Mouse (Mus musculus) erythroid progenitor cell, adult 5-6 weeks (primary cell): ENCODE measurements around the gene Tom1l2. TPM values are rescaled to one million over a fixed set of nuclear protein-coding genes. Genes with fewer than 3 reads are reported as not detected.

Source experiments
- ATAC-seq: replicated peaks from 2 replicates; pipeline ENCODE4 v1.8.0; 2016; ENCODE audit warnings: moderate number of reproducible peaks, mild to moderate bottlenecking, moderate TSS enrichment, inconsistent platforms; ENCODE audit not compliant: poor library complexity, low FRiP score, severe bottlenecking
- total RNA-seq, 2 experiments: library from RNA; stranded (forward) in 1 of 2; stranded (reverse) in 1 of 2; fragments of 150-400 nt in 1 of 2; fragments of 186-747, 209-891 nt in 1 of 2; gene quantifications; 2 replicates each; pipeline versions ENCODE4 v1.2.3 to v1.2.4; 2015 to 2017; ENCODE audit warnings: low replicate concordance in 2 of 2

The Tom1l2 gene
- total RNA-seq, 2 experiments from 2014 or later = 3.6 to 3.8 TPM

DNA sequence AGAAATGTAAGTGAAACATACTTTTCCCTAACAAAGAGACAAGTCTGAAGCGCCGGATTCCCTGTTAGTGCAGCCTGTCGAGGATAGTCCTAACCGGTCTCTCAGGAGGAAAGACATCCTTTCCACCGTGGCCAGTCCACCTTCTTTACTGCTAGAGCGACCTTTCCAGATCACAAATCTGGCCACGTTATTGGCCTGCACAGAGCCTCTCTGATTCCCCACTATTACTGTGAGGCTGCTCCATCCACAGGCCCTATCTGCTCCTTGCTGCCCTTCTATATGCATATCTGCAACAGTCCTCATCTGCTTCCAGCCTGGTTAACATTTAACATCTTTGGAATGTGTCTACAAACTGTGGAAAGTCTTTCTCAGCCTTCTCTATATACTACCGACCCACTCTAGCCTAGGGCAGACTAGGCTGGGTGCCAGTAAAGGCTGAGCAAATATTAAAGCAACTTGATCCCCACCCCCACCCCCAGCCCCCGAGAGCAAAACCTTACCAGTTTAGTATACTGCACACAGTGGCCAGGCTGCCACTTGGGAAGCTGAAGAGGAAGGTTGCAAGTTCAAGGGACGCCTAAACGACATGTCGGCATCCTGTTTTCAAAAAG lies 44.1 kb downstream of the Tom1l2 start:
- no peak for ATAC-seq

- no peak for ATAC-seq
These were observed 44.6 kb downstream of the Tom1l2 start for GRCm38 (mm10) chr11:60308061-60308460.

DNA sequence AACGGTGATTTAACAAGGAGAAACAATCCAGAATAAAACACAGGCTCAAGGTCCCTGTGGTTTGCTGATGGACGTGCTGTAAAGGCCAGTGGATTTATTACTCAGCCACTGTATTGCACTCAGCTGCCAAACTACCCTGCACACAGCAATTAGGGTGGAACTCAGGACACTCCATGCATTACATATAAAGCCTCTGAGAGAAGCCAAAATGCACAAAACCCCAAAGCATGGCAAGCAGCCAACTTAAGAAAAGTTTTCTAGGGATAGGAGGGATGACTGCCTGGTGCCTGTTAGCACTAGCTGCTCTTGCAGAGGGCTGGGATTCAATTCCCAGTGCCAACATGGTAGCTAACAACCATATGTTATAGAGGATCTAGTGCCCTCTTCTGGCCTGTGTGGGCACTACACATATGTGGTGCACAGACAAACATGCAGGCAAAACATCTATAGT lies 45.3 kb downstream of the Tom1l2 start:
- ATAC-seq = 0 out of 2 replicates have a peak, but pooled peaks have one; percentile 31

GRCm38 (mm10) chr11:60306834-60307233 lies 45.9 kb downstream of the Tom1l2 start:
- peak; percentile 56; the same call in 1 of the 2 replicates for ATAC-seq

- no peak for ATAC-seq
These were observed 47.1 kb downstream of the Tom1l2 start for GRCm38 (mm10) chr11:60305611-60306010.

GRCm38 (mm10) chr11:60303497-60303896 lies 49.2 kb downstream of the Tom1l2 start:
- no peak for ATAC-seq

GRCm38 (mm10) chr11:60302354-60303083 lies 50.2 kb downstream of the Tom1l2 start:
- ATAC-seq = no peak

GRCm38 (mm10) chr11:60301588-60302208 lies 51.0 kb downstream of the Tom1l2 start:
- ATAC-seq = no peak

DNA sequence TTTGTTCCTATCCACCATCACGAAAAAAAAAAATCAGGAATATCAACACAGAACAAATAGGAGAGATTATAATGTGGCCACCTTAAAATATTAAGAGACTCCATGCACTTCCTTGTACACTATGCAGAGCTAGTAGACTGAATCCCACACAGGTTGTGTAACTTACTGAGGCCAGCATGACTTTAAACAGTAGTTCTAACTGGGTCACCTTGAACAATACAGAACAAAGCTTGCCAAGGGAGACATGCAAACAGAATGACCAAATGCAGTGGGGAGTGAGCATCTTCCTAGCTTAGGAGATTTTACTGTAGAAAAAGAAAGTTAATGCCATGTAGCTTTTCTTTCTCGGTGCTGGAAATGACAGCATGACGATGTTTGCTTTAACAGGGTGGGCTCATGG lies 52.4 kb downstream of the Tom1l2 start:
- ATAC-seq = no peak

DNA sequence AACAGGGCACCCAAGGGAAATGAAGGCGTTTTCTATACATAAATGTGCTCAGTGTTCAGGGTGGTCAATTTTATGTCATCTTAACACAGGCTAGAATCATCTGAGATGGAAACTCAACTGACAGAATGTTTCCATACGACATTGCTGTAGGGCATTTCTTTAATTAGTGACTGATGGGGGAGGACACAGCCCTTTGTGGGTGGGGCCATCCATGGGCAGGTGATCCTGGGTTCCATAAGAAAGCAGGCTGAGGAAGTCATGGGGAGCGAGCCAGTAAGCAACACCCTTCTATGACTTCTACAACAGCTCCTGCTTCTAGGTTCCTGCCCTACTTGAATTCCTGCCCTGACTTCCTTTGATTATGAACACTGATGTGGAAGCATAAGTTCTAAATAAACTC lies 54.9 kb downstream of the Tom1l2 start:
- no peak for ATAC-seq

- peak; percentile 47; the same call in 1 of the 2 replicates for ATAC-seq
These were observed 57.9 kb downstream of the Tom1l2 start for GRCm38 (mm10) chr11:60294630-60295313.

GRCm38 (mm10) chr11:60293683-60294629 lies 58.7 kb downstream of the Tom1l2 start:
- ATAC-seq = no peak

DNA sequence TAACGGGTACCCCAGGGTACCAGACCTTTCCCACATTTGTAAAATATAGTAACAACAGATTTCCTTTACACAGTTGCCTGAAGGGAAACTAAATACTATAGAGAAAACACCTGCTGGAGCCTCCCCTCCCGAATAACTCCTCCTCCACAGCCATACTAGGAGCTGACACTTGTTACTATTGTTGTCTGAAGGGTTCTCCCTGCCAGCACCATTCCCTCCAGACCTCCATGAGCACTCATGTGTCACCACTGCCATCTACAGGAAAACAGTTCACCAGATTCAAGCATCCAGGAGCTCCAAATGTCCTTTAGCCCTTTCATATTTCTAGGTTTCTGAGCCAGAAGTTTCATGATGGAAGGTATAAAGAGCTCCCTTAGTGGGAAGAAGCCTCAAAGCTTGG lies 60.0 kb downstream of the Tom1l2 start:
- ATAC-seq = no peak

DNA sequence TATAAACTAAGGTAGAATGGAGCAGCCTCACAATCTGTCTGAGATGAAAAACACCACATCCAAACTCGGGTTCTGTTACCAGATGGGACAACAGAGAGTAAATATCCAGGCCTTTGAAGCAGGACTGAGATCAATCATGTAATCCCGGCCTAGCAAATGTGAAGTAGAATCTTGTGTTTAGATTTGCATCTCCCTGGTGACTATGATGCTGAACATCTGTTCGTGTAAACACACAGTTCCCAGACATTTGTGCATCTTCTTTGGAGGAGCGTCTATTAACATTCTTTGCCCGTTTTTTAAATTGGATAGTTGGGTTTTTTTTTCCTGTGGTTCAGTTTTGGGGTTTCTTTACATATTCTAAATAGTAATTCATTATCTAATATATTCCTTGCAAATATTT lies 63.7 kb downstream of the Tom1l2 start:
- ATAC-seq = no peak

GRCm38 (mm10) chr11:60286311-60286710 lies 66.4 kb downstream of the Tom1l2 start:
- ATAC-seq = no peak

GRCm38 (mm10) chr11:60280429-60281414 lies 72.0 kb downstream of the Tom1l2 start:
- 0 out of 2 replicates have a peak, but pooled peaks have one; percentile 55 for ATAC-seq

DNA sequence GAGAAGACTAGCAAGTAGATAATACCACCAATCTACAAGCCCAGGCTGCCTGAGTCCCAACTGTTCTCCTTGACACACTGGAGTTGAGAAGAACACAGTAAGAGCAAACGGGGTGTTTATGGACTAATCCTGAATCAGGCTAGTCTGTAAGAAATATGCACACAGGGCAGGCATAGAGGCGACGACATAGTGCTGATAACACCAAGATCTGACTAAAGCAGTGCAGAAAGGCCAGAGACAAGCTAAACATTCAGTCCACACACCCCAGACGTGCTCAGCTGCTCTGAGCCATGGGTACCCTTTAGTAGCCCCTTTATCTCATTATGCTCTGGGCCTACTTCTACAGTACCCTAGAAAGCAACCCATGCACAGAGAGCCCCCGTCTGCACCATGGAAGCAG lies 73.2 kb downstream of the Tom1l2 start:
- 0 out of 2 replicates have a peak, but pooled peaks have one; percentile 23 for ATAC-seq

GRCm38 (mm10) chr11:60277771-60278170 lies 74.9 kb downstream of the Tom1l2 start:
- ATAC-seq = no peak
